Mouse (Mus musculus): ENCODE measurements around the gene Snip1. TPM values are rescaled to one million over a fixed set of nuclear protein-coding genes. Genes with fewer than 3 reads are reported as not detected.

Snip1 gene
- polyA plus RNA-seq, 2 experiments = 20.5 to 33.1 TPM

DNA sequence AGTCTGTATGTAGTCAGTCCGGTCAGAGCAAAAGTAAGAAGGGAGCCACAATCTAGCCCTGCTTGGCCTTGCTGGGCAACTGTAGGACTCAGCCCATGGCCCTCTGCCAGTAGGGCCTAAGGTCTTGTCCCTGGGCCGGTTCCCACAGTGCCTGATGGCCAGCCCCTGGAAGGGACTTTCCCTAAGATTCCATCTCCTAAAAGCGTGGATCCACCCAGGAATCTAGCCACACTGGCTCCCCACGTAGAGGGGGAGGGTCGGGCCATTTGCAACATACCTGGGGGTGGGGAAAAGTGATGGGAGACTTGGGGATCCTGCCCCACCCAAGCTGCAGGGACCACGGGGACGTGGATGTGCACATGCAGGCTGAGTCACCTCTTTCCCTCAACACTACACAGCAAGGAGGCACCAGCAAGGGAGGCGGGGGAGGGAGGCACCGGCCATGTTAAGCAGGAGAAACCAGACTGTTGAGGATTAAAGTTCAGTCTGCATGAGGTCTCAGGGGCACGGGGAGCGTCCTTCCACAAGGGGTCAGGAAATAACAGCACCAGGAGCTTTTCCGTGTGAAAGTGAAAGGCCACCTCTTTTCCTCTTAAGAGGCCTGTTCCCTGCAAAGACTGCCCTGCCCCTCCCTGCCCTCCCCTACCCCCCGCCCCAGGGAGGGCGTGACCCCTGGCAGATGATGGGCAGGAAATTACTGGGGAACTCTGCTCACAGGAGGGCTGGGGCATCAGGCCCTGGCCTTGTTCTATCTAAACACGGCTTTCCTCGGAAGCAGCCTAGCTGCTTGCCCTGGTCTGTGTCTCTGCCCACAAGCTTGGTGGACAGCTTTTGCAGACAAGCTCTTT, 56.2 kb downstream of the Snip1 start:
- DNase-seq (ENCODE audit: low spot score) = no peak
- Histone ChIP-seq H3K36me3 (ENCODE audit: control insufficient read depth, insufficient read depth, low read length) (0 out of 2 replicates have a peak, but pooled peaks cover 4% of the 10 kb centered on the region), H3K4me1 (ENCODE audit: control insufficient read depth, insufficient read depth, low read length) (peaks cover 6% of the 10 kb centered on the region; the same call in 1 of the 2 replicates), H3K27me3 (ENCODE audit: control insufficient read depth, insufficient read depth, low read length) (0 out of 2 replicates have a peak, but pooled peaks cover 6% of the 10 kb centered on the region), H3K27ac (replicated peaks; ENCODE audit: low read depth, low read length) (no peak overlapping the region), H3K4me3 (replicated peaks; ENCODE audit: low read length) (no peak overlapping the region), H3K9ac (ENCODE audit: low read depth, low read length, severe bottlenecking) (no peak overlapping the region), H3K9me3 (ENCODE audit: control insufficient read depth, low read length) (no peaks in the 10 kb centered on the region), H3K4me2 (replicated peaks; ENCODE audit: low read depth, low read length, severe bottlenecking) (no peak overlapping the region)
- WGBS = 26% methylated on average over 15 of the region's 16 CpGs
- no peak for ATAC-seq (ENCODE audit: low FRiP score, low read depth)
- no peak for TF ChIP-seq POLR2A (IDR thresholded peaks at IDR 0.05; ENCODE audit: borderline replicate concordance, extremely low read depth, insufficient read depth, insufficient read length)

GRCm38 (mm10) chr4:125123279-125123671, 56.8 kb downstream of the Snip1 start:
- WGBS = 67% methylated on average over 7 of the region's 7 CpGs
- Histone ChIP-seq H3K36me3 (ENCODE audit: control insufficient read depth, insufficient read depth, low read length) (0 out of 2 replicates have a peak, but pooled peaks cover 4% of the 10 kb centered on the region), H3K9ac (ENCODE audit: low read depth, low read length, severe bottlenecking) (no peak overlapping the region), H3K27me3 (ENCODE audit: control insufficient read depth, insufficient read depth, low read length) (0 out of 2 replicates have a peak, but pooled peaks cover 9% of the 10 kb centered on the region), H3K27ac (replicated peaks; ENCODE audit: low read depth, low read length) (no peak overlapping the region), H3K9me3 (ENCODE audit: control insufficient read depth, low read length) (no peaks in the 10 kb centered on the region), H3K4me1 (ENCODE audit: control insufficient read depth, insufficient read depth, low read length) (peaks cover 9% of the 10 kb centered on the region; the same call in 1 of the 2 replicates), H3K4me2 (replicated peaks; ENCODE audit: low read depth, low read length, severe bottlenecking) (no peak overlapping the region), H3K4me3 (replicated peaks; ENCODE audit: low read length) (no peak overlapping the region)
- ATAC-seq (ENCODE audit: low FRiP score, low read depth) = no peak
- TF ChIP-seq POLR2A (IDR thresholded peaks at IDR 0.05; ENCODE audit: borderline replicate concordance, extremely low read depth, insufficient read depth, insufficient read length) = no peak
- no peak for DNase-seq (ENCODE audit: low spot score)

Other genes with a start within 250 kb of the Snip1 start
- gene Yrdc, start 216.0 kb upstream of the Snip1 start, polyA plus RNA-seq (2012; rRNA removed) = 54.6 and 64.5 TPM in 2 replicates
- gene Yrdc, start 216.0 kb upstream of the Snip1 start, polyA plus RNA-seq (2014; fragmentation: Nextera tagmentation; extraction: Ambion mirVana) = 48.6 and 50.6 TPM in 2 replicates
- 63.4 and 71.8 TPM in 2 replicates for gene 1110065P20Rik, start 215.5 kb upstream of the Snip1 start, polyA plus RNA-seq (2012; rRNA removed)
- 67.5 and 70.5 TPM in 2 replicates for gene 1110065P20Rik, start 215.5 kb upstream of the Snip1 start, polyA plus RNA-seq (2014; fragmentation: Nextera tagmentation; extraction: Ambion mirVana)
- 2.7 and 3.6 TPM in 2 replicates for gene Maneal, start 204.5 kb upstream of the Snip1 start, polyA plus RNA-seq (2012; rRNA removed)
- 1.0 and 1.6 TPM in 2 replicates for gene Maneal, start 204.5 kb upstream of the Snip1 start, polyA plus RNA-seq (2014; fragmentation: Nextera tagmentation; extraction: Ambion mirVana)
- 0.21 and 0.24 TPM in 2 replicates for gene Epha10, start 185.8 kb upstream of the Snip1 start, polyA plus RNA-seq (2012; rRNA removed)
- gene Epha10, start 185.8 kb upstream of the Snip1 start, polyA plus RNA-seq (2014; fragmentation: Nextera tagmentation; extraction: Ambion mirVana) = not detected in 2 replicates
- 25.8 and 28.3 TPM in 2 replicates for gene 9930104L06Rik, start 129.6 kb upstream of the Snip1 start, polyA plus RNA-seq (2012; rRNA removed)
- 3.2 and 4.7 TPM in 2 replicates for gene 9930104L06Rik, start 129.6 kb upstream of the Snip1 start, polyA plus RNA-seq (2014; fragmentation: Nextera tagmentation; extraction: Ambion mirVana)
- 60.1 and 70.0 TPM in 2 replicates for gene Cdca8, start 127.4 kb upstream of the Snip1 start, polyA plus RNA-seq (2012; rRNA removed)
- gene Cdca8, start 127.4 kb upstream of the Snip1 start, polyA plus RNA-seq (2014; fragmentation: Nextera tagmentation; extraction: Ambion mirVana) = 88.9 and 90.1 TPM in 2 replicates
- gene Rspo1, start 80.2 kb upstream of the Snip1 start, polyA plus RNA-seq (2012; rRNA removed) = 7.8 and 8.8 TPM in 2 replicates
- 4.4 and 5.5 TPM in 2 replicates for gene Rspo1, start 80.2 kb upstream of the Snip1 start, polyA plus RNA-seq (2014; fragmentation: Nextera tagmentation; extraction: Ambion mirVana)
- gene Gnl2, start 50.1 kb upstream of the Snip1 start, polyA plus RNA-seq (2012; rRNA removed) = 61.3 and 94.7 TPM in 2 replicates
- 74.1 and 76.2 TPM in 2 replicates for gene Gnl2, start 50.1 kb upstream of the Snip1 start, polyA plus RNA-seq (2014; fragmentation: Nextera tagmentation; extraction: Ambion mirVana)
- gene Dnali1, start 969 bp upstream of the Snip1 start, polyA plus RNA-seq (2012; rRNA removed) = 0.05 and 0.06 TPM in 2 replicates
- 0.11 and 0.18 TPM in 2 replicates for gene Dnali1, start 969 bp upstream of the Snip1 start, polyA plus RNA-seq (2014; fragmentation: Nextera tagmentation; extraction: Ambion mirVana)
- gene Meaf6, start 18.5 kb downstream of the Snip1 start, polyA plus RNA-seq (2012; rRNA removed) = 71.7 and 74.5 TPM in 2 replicates
- gene Meaf6, start 18.5 kb downstream of the Snip1 start, polyA plus RNA-seq (2014; fragmentation: Nextera tagmentation; extraction: Ambion mirVana) = 60.1 and 64.3 TPM in 2 replicates
- 3.0 and 3.2 TPM in 2 replicates for gene Zc3h12a, start 61.2 kb downstream of the Snip1 start, polyA plus RNA-seq (2012; rRNA removed)
- gene Zc3h12a, start 61.2 kb downstream of the Snip1 start, polyA plus RNA-seq (2014; fragmentation: Nextera tagmentation; extraction: Ambion mirVana) = 1.4 and 1.7 TPM in 2 replicates